Mouse (Mus musculus) heart, embryonic 16.5 days (tissue): ENCODE results near the gene Herc2. TPM values are rescaled to one million over a fixed set of nuclear protein-coding genes. Genes with fewer than 3 reads are reported as not detected.
"Not testable (repeated sequence)": the region's sequence is repeated elsewhere in the genome, so short reads cannot be mapped to it uniquely, and the experiment has no call there.

ENCODE experiments used
- ATAC-seq: fragments of 200-750 bp; cut with Nextera tagmentation; replicated peaks from 2 replicates; pipeline ENCODE4 v1.8.0; 2017; ENCODE audit warnings: moderate number of reproducible peaks; ENCODE audit not compliant: insufficient read depth, low FRiP score; ENCODE audit errors: extremely low read depth
- H3K27ac ChIP-seq: fragments of 300-500 bp; sonication (generic); 2 replicates; pipeline ENCODE4 v1.5.1; 2014; ENCODE audit warnings: mild to moderate bottlenecking, low read length, control low read depth, moderate library complexity
- H3K27me3 ChIP-seq: fragments of 300-500 bp; sonication (generic); 2 replicates; pipeline ENCODE4 v1.6.1; 2014; ENCODE audit warnings: low read length, mixed read lengths; ENCODE audit not compliant: control insufficient read depth, insufficient read depth
- H3K36me3 ChIP-seq: fragments of 300-500 bp; sonication (generic); 2 replicates; pipeline ENCODE4 v1.6.1; 2014; ENCODE audit not compliant: control insufficient read depth, insufficient read depth
- H3K4me1 ChIP-seq: fragments of 300-500 bp; sonication (generic); 2 replicates; pipeline ENCODE4 v1.6.1; 2014; ENCODE audit warnings: low read length, mixed read lengths; ENCODE audit not compliant: control insufficient read depth, insufficient read depth
- H3K4me2 ChIP-seq: fragments of 300-500 bp; sonication (generic); 2 replicates; pipeline ENCODE4 v1.6.1; 2014; ENCODE audit warnings: low read depth, mild to moderate bottlenecking, control low read depth, low read length
- H3K4me3 ChIP-seq: fragments of 300-500 bp; sonication (generic); 2 replicates; pipeline ENCODE4 v1.5.1; 2014; ENCODE audit warnings: mild to moderate bottlenecking, control low read depth, low read length
- H3K9ac ChIP-seq: fragments of 300-500 bp; sonication (generic); 2 replicates; pipeline ENCODE4 v1.6.1; 2014; ENCODE audit warnings: low read length, control low read depth
- H3K9me3 ChIP-seq: fragments of 300-500 bp; sonication (generic); replicated peaks from 2 replicates; pipeline ENCODE4 v1.6.1; 2016; ENCODE audit warnings: low read length; ENCODE audit not compliant: control insufficient read depth
- WGBS: fragments of 180-500 bp; shearing (Covaris S2); extraction: QIAGEN DNeasy Blood & Tissue Kit; methylation state at CpG from one replicate; pipeline ENCODE4 v1.1.7; 2014; 5-methylcytosine and 5-hydroxymethylcytosine counted together
- polyA plus RNA-seq: library from polyadenylated mRNA; unstranded; fragments of >200 nt; fragmentation: Nextera tagmentation; extraction: Ambion mirVana; gene quantifications from 2 replicates; pipeline ENCODE4 v1.2.1, GENCODE M21; 2015

Herc2 gene
- polyA plus RNA-seq: 16.0 and 16.5 TPM in 2 replicates

- ATAC-seq: peak; percentile 100
- peaks cover 8% of the 10 kb centered on the region for H3K4me1 ChIP-seq
- peak within 1 kb of the TSS; percentile 90 for H3K4me3 ChIP-seq
- H3K27ac ChIP-seq: peak within 1 kb of the TSS; percentile 93
- under 1% methylated on average over 43 of the region's 47 CpGs for WGBS
- peak within 1 kb of the TSS; percentile 91 for H3K9ac ChIP-seq
- H3K36me3 ChIP-seq: no peaks in the 10 kb centered on the region
- no peaks in the 10 kb centered on the region for H3K27me3 ChIP-seq
- peak within 1 kb of the TSS; percentile 81 for H3K4me2 ChIP-seq
- H3K9me3 ChIP-seq: no peaks in the 10 kb centered on the region
Measured at GRCm38 (mm10) chr7:56049831-56050321, at the start of gene Herc2. Gene Herc2, plus strand, starts transcription at chr7:56050196.

GRCm38 (mm10) chr7:56010318-56011017 lies 39.5 kb upstream of the Herc2 start:
- Histone ChIP-seq H3K4me3 (no peak overlapping the region), H3K4me1 (no peaks in the 10 kb centered on the region), H3K27me3 (no peaks in the 10 kb centered on the region), H3K36me3 (no peaks in the 10 kb centered on the region), H3K9me3 (0 out of 2 replicates have a peak, but pooled peaks cover 3% of the 10 kb centered on the region), H3K4me2 (no peak overlapping the region), H3K9ac (no peak overlapping the region), H3K27ac (no peak overlapping the region)
- no peak for ATAC-seq
- WGBS: 70% methylated on average over 4 of the region's 4 CpGs

GRCm38 (mm10) chr7:56011018-56011333 lies 39.0 kb upstream of the Herc2 start:
- no peak for ATAC-seq
- 0 out of 2 replicates have a peak, but pooled peaks cover 2% of the 10 kb centered on the region for H3K9me3 ChIP-seq
- H3K27ac ChIP-seq: no peak overlapping the region
- H3K4me2 ChIP-seq: no peak overlapping the region
- H3K4me1 ChIP-seq: no peaks in the 10 kb centered on the region
- no peaks in the 10 kb centered on the region for H3K36me3 ChIP-seq
- H3K9ac ChIP-seq: no peak overlapping the region
- no peaks in the 10 kb centered on the region for H3K27me3 ChIP-seq
- no peak overlapping the region for H3K4me3 ChIP-seq

- H3K27ac ChIP-seq: no peak overlapping the region
- H3K4me2 ChIP-seq: no peak overlapping the region
- H3K9me3 ChIP-seq: no peaks in the 10 kb centered on the region
- H3K4me1 ChIP-seq: no peaks in the 10 kb centered on the region
- H3K36me3 ChIP-seq: no peaks in the 10 kb centered on the region
- H3K4me3 ChIP-seq: no peak overlapping the region
- 96% methylated on average over 14 of the region's 14 CpGs for WGBS
- H3K27me3 ChIP-seq: no peaks in the 10 kb centered on the region
- no peak overlapping the region for H3K9ac ChIP-seq
- no peak for ATAC-seq
Measured at GRCm38 (mm10) chr7:56013261-56014001, 36.6 kb upstream of the Herc2 start.

GRCm38 (mm10) chr7:56014002-56014702 lies 35.8 kb upstream of the Herc2 start:
- not testable (repeated sequence) for ATAC-seq, H3K36me3 ChIP-seq
- WGBS: 84% methylated on average over 6 of the region's 18 CpGs

GRCm38 (mm10) chr7:56015172-56015571 lies 34.8 kb upstream of the Herc2 start:
- Histone ChIP-seq H3K27me3 (no peaks in the 10 kb centered on the region), H3K9ac (no peak overlapping the region), H3K9me3 (no peaks in the 10 kb centered on the region), H3K4me2 (no peak overlapping the region), H3K36me3 (no peaks in the 10 kb centered on the region), H3K27ac (no peak overlapping the region), H3K4me3 (no peak overlapping the region), H3K4me1 (no peaks in the 10 kb centered on the region)
- no peak for ATAC-seq
- 45% methylated on average over 6 of the region's 6 CpGs for WGBS

More at GRCm38 (mm10) chr7:56014002-56014702, 35.8 kb upstream of the Herc2 start:
- H3K27me3 ChIP-seq, H3K27ac ChIP-seq, H3K4me2 ChIP-seq, H3K9me3 ChIP-seq, H3K4me3 ChIP-seq, H3K9ac ChIP-seq, H3K4me1 ChIP-seq: not testable (repeated sequence)

GRCm38 (mm10) chr7:56015837-56016236 lies 34.2 kb upstream of the Herc2 start:
- WGBS: 91% methylated on average over 7 of the region's 7 CpGs
- Histone ChIP-seq H3K4me1 (no peaks in the 10 kb centered on the region), H3K9ac (no peak overlapping the region), H3K27me3 (no peaks in the 10 kb centered on the region), H3K4me2 (no peak overlapping the region), H3K4me3 (no peak overlapping the region), H3K9me3 (no peaks in the 10 kb centered on the region), H3K27ac (no peak overlapping the region), H3K36me3 (no peaks in the 10 kb centered on the region)
- ATAC-seq: no peak

- no peak overlapping the region for H3K4me3 ChIP-seq
- no peaks in the 10 kb centered on the region for H3K27me3 ChIP-seq
- H3K27ac ChIP-seq: no peak overlapping the region
- H3K9me3 ChIP-seq: no peaks in the 10 kb centered on the region
- H3K4me1 ChIP-seq: no peaks in the 10 kb centered on the region
- WGBS: 69% methylated on average over 3 of the region's 3 CpGs
- no peak overlapping the region for H3K9ac ChIP-seq
- no peak overlapping the region for H3K4me2 ChIP-seq
- ATAC-seq: no peak
- H3K36me3 ChIP-seq: no peaks in the 10 kb centered on the region
Measured at GRCm38 (mm10) chr7:56017761-56018160, 32.2 kb upstream of the Herc2 start.
